Mouse (Mus musculus) hindbrain, embryonic 16.5 days (tissue): Measurements from ENCODE around the gene Sorbs1. TPM values are rescaled to one million over a fixed set of nuclear protein-coding genes. Genes with fewer than 3 reads are reported as not detected.

Experiments
- ATAC-seq: fragments of 200-750 bp; cut with Nextera tagmentation; 2 replicates; pipeline ENCODE4 v1.8.0; 2017; ENCODE audit warnings: moderate TSS enrichment, moderate library complexity
- H3K27ac ChIP-seq: fragments of 300-500 bp; sonication (generic); 2 replicates; pipeline ENCODE4 v1.5.1; 2014; ENCODE audit warnings: low read depth, mild to moderate bottlenecking, control low read depth, low read length, moderate library complexity
- H3K27me3 ChIP-seq: fragments of 300-500 bp; sonication (generic); replicated peaks from 2 replicates; pipeline ENCODE4 v1.6.1; 2014; ENCODE audit warnings: low read length; ENCODE audit not compliant: control insufficient read depth, insufficient read depth
- H3K36me3 ChIP-seq: fragments of 300-500 bp; sonication (generic); 2 replicates; pipeline ENCODE4 v1.6.1; 2014; ENCODE audit warnings: mild to moderate bottlenecking, low read length, moderate library complexity, mixed read lengths; ENCODE audit not compliant: control insufficient read depth, insufficient read depth
- H3K4me1 ChIP-seq: fragments of 300-500 bp; sonication (generic); 2 replicates; pipeline ENCODE4 v1.6.1; 2014; ENCODE audit warnings: low read depth, low read length; ENCODE audit not compliant: control insufficient read depth, insufficient read depth
- H3K4me2 ChIP-seq: fragments of 300-500 bp; sonication (generic); 2 replicates; pipeline ENCODE4 v1.6.1; 2014; ENCODE audit warnings: mild to moderate bottlenecking, low read length, control low read depth, moderate library complexity
- H3K4me3 ChIP-seq: fragments of 300-500 bp; sonication (generic); 2 replicates; pipeline ENCODE4 v1.5.1; 2014; ENCODE audit warnings: mild to moderate bottlenecking, low read length, control low read depth, moderate library complexity
- H3K9ac ChIP-seq: fragments of 300-500 bp; sonication (generic); 2 replicates; pipeline ENCODE4 v1.6.1; 2014; ENCODE audit warnings: low read depth, mild to moderate bottlenecking, control low read depth, low read length, moderate library complexity
- H3K9me3 ChIP-seq: fragments of 300-500 bp; sonication (generic); 2 replicates; pipeline ENCODE4 v1.6.1; 2014; ENCODE audit warnings: mild to moderate bottlenecking, low read length, moderate library complexity; ENCODE audit not compliant: control insufficient read depth
- WGBS: fragments of 180-500 bp; shearing (Covaris S2); extraction: QIAGEN DNeasy Blood & Tissue Kit; methylation state at CpG from one replicate; pipeline ENCODE4 v1.1.7; 2014; 5-methylcytosine and 5-hydroxymethylcytosine counted together
- polyA plus RNA-seq: library from polyadenylated mRNA; unstranded; fragments of >200 nt; fragmentation: Nextera tagmentation; extraction: Ambion mirVana; gene quantifications from 2 replicates; pipeline ENCODE4 v1.2.1, GENCODE M21; 2015

Gene Sorbs1
- polyA plus RNA-seq, 1 experiment from 2014 or later: 83.6 TPM

- 80% methylated on average over 3 of the region's 3 CpGs for WGBS
- Histone ChIP-seq H3K27me3 (peaks cover 26% of the 10 kb centered on the region), H3K4me2 (no peak overlapping the region), H3K27ac (no peak overlapping the region), H3K9ac (no peak overlapping the region), H3K4me3 (no peak overlapping the region), H3K4me1 (peaks cover 9% of the 10 kb centered on the region), H3K36me3 (no peaks in the 10 kb centered on the region), H3K9me3 (no peaks in the 10 kb centered on the region)
- no peak for ATAC-seq
These were observed 245.1 kb downstream of the Sorbs1 start for GRCm38 (mm10) chr19:40268493-40268892.

DNA sequence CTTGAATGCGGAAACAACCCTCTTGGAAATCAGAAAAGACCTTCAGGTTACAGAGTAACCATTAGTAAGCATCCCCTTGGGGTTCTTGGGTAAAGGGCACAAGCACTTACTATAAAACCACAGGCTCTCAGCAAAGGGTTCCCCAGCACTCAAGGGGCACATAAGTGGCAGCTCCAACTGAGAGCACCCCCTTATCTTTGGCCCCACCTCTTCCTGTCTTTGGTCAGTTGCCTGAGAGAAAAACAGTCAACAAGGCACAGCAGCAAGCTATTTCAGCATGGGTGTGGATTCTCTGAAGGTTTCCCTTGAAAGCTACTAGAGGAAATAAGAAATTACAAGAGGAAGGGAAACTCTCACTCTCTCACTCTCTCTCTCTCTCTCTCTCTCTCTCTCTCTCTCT lies 246.2 kb downstream of the Sorbs1 start:
- 96% methylated on average over 1 of the region's 1 CpGs for WGBS
- Histone ChIP-seq H3K4me1 (peaks cover 9% of the 10 kb centered on the region), H3K36me3 (no peaks in the 10 kb centered on the region), H3K27me3 (peaks cover 20% of the 10 kb centered on the region), H3K9ac (no peak overlapping the region), H3K27ac (no peak overlapping the region), H3K4me2 (no peak overlapping the region), H3K4me3 (no peak overlapping the region), H3K9me3 (no peaks in the 10 kb centered on the region)
- no peak for ATAC-seq

GRCm38 (mm10) chr19:40259485-40259884 lies 254.1 kb downstream of the Sorbs1 start:
- Histone ChIP-seq H3K4me2 (no peak overlapping the region), H3K4me3 (no peak overlapping the region), H3K4me1 (no peaks in the 10 kb centered on the region), H3K36me3 (no peaks in the 10 kb centered on the region), H3K9ac (no peak overlapping the region), H3K27me3 (no peaks in the 10 kb centered on the region), H3K9me3 (no peaks in the 10 kb centered on the region), H3K27ac (no peak overlapping the region)
- WGBS: 100% methylated on average over 1 of the region's 1 CpGs
- ATAC-seq: no peak

GRCm38 (mm10) chr19:40257396-40257795 lies 256.2 kb downstream of the Sorbs1 start:
- WGBS: 73% methylated on average over 4 of the region's 4 CpGs
- ATAC-seq: no peak
- Histone ChIP-seq H3K27ac (no peak overlapping the region), H3K9me3 (no peaks in the 10 kb centered on the region), H3K36me3 (no peaks in the 10 kb centered on the region), H3K9ac (no peak overlapping the region), H3K27me3 (no peaks in the 10 kb centered on the region), H3K4me1 (no peaks in the 10 kb centered on the region), H3K4me2 (no peak overlapping the region), H3K4me3 (no peak overlapping the region)

GRCm38 (mm10) chr19:40256376-40257050 lies 257.1 kb downstream of the Sorbs1 start:
- ATAC-seq: no peak
- WGBS: 80% methylated on average over 2 of the region's 2 CpGs
- no peak overlapping the region for H3K4me3 ChIP-seq

DNA sequence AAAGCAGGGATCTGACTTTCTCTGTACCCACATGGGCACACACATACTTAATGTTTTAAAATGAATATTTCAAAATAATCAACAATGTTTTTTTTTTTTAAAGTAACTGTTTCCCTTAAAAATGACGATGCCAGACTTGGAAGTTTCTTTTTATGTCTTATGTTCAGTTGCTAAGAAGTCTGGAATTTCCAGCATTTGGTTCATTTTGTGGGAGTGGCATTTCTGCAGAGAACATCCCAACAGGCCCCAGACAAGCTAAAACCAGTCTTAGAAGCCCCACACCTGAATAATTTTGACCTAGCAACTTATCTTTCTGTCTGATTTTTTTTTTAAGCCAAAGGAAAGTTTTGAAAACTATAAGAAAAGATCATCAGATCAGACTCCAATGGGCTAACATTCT lies 258.0 kb downstream of the Sorbs1 start:
- Histone ChIP-seq H3K36me3 (no peaks in the 10 kb centered on the region), H3K9ac (no peak overlapping the region), H3K27ac (no peak overlapping the region), H3K4me3 (no peak overlapping the region), H3K4me2 (no peak overlapping the region), H3K9me3 (no peaks in the 10 kb centered on the region), H3K27me3 (no peaks in the 10 kb centered on the region), H3K4me1 (no peaks in the 10 kb centered on the region)
- ATAC-seq: no peak
- WGBS: 89% methylated on average over 1 of the region's 1 CpGs

More at GRCm38 (mm10) chr19:40256376-40257050, 257.1 kb downstream of the Sorbs1 start:
- no peaks in the 10 kb centered on the region for H3K36me3 ChIP-seq
- H3K9ac ChIP-seq: no peak overlapping the region
- no peaks in the 10 kb centered on the region for H3K27me3 ChIP-seq
- no peak overlapping the region for H3K4me2 ChIP-seq
- no peaks in the 10 kb centered on the region for H3K4me1 ChIP-seq
- no peaks in the 10 kb centered on the region for H3K9me3 ChIP-seq
- H3K27ac ChIP-seq: no peak overlapping the region

- no peak overlapping the region for H3K4me3 ChIP-seq
- WGBS: 82% methylated on average over 3 of the region's 3 CpGs
- no peaks in the 10 kb centered on the region for H3K9me3 ChIP-seq
- no peaks in the 10 kb centered on the region for H3K27me3 ChIP-seq
- H3K4me1 ChIP-seq: no peaks in the 10 kb centered on the region
- no peaks in the 10 kb centered on the region for H3K36me3 ChIP-seq
- H3K9ac ChIP-seq: no peak overlapping the region
- no peak for ATAC-seq
- H3K4me2 ChIP-seq: no peak overlapping the region
- H3K27ac ChIP-seq: no peak overlapping the region
These were observed 258.8 kb downstream of the Sorbs1 start for GRCm38 (mm10) chr19:40254741-40255140.

GRCm38 (mm10) chr19:40253768-40254167 lies 259.8 kb downstream of the Sorbs1 start:
- no peaks in the 10 kb centered on the region for H3K4me1 ChIP-seq
- H3K27me3 ChIP-seq: no peaks in the 10 kb centered on the region
- 71% methylated on average over 13 of the region's 13 CpGs for WGBS
- no peak overlapping the region for H3K4me3 ChIP-seq
- H3K4me2 ChIP-seq: no peak overlapping the region
- ATAC-seq: no peak
- H3K9ac ChIP-seq: no peak overlapping the region
- no peak overlapping the region for H3K27ac ChIP-seq
- no peaks in the 10 kb centered on the region for H3K36me3 ChIP-seq
- no peaks in the 10 kb centered on the region for H3K9me3 ChIP-seq

DNA sequence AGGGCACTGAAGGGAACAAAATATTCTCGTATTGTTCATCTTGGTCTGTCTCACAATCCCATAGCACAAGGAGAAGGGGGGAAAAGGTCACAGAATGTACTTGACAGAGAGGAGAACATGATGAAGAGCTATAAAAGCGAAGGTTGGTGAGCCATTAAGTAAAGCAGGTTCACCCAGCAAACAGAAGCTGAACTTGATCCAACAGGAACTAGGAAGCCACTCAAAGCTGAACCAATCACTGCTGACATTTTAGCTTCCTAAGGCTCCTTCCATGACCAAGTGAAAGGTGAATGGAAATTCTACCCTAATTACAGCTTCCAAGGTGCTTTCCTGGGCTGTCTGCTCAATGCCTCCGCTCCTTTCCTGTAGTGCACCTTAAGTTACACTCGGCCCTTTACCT lies 262.5 kb downstream of the Sorbs1 start:
- H3K36me3 ChIP-seq: no peaks in the 10 kb centered on the region
- H3K9ac ChIP-seq: no peak overlapping the region
- H3K4me1 ChIP-seq: no peaks in the 10 kb centered on the region
- H3K4me2 ChIP-seq: no peak overlapping the region
- H3K4me3 ChIP-seq: no peak overlapping the region
- no peaks in the 10 kb centered on the region for H3K9me3 ChIP-seq
- WGBS: 84% methylated on average over 4 of the region's 4 CpGs
- no peak for ATAC-seq
- H3K27me3 ChIP-seq: no peaks in the 10 kb centered on the region
- no peak overlapping the region for H3K27ac ChIP-seq
